Mouse (Mus musculus) liver, adult 2 months (tissue): ENCODE results near the gene Pigl.

Experiments used
- CTCF ChIP-seq: fragments of 200-500 bp; IDR thresholded peaks from 2 replicates; pipeline ENCODE4 v1.5.1; 2011; ENCODE audit warnings: low read depth, low read length, control low read depth
- POLR2A ChIP-seq: fragments of 200-500 bp; IDR thresholded peaks from 2 replicates; pipeline ENCODE4 v1.6.1; 2011; ENCODE audit warnings: low read length, control low read depth; ENCODE audit not compliant: insufficient read depth; ENCODE audit errors: extremely low read depth

DNA sequence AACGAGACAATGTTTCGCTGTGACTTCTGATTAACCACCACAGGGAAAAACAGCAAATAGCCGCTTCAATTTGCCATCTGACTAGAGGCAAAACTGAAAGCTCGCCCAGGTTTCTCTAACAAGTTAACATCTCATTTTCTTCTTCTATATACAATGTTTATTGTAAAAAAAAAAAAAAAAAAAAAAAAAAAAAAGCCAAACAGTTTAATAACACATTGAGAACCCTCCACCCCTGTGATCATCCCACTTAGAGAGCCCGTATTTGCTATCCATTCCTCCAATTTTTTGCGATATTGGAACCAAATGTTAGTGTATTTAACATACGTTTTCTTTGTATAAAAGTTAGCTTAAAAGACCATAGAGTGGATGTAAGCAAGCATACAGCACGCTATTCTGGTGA is 78.8 kb downstream of the Pigl start:
- TF ChIP-seq CTCF: no peak
- TF ChIP-seq POLR2A: no peak
